Mouse (Mus musculus) spleen, adult 12 weeks (tissue): Measurements from ENCODE around the gene Veph1.

Source experiments
- DNase-seq: peaks from one replicate; pipeline ENCODE4 v3.0.0; 2022; ENCODE audit warnings: low spot score

Veph1 gene

DNA sequence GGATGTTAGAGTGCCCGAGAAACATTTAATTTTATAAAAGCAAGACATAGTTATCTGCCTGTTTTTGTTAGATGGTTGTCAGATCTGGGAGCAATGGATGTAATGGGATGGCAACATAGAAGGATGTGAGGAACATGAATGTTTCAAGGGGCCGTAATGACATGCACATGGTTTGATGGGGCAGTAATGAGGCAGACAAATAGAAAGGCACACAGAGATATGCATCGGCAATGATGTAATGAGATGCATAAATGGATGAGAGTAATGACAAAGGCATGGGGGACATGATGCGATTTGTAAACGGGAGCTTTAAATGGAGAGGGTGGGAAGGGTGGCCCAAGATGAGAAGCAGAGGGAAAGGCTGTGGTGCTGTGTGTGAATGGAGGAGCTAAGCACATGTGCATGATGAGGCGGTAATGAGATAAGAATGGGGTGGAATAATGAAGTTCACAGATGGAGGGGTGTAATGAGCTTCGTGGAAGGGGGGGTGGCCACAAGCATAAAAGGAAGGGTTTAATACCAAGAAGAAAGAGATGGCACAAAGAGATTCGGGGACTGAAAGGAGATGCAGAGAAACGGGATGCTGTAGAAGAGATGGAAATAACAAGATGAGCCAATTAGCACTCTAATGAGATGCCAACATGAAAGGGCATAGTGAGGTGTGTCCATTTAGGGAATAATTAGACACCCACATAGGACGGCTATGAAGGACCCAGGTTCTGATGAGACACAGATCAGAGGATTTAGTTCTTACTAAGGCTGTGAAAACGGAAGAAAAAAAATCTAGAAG, 194.6 kb downstream of the Veph1 start:
- DNase-seq = no peak

DNA sequence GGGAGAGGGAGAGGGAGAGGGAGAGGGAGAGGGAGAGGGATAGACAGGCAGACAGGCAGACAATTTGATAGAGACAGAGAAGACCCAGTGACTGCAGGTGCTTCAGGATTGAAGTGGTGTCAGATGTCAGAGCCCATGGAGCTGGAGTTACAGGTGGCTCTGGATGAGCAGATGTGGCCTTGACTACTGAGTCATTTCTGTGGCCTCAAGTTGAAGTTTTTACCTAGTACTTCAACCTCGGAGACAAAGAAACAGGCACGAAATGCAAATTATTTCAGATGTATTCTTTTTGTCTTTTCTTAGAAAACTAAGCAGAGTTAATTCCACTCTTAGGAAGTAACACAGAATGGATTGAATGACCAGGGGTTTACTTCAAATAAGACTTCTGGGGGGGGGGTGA, 195.6 kb downstream of the Veph1 start:
- DNase-seq = no peak

DNA sequence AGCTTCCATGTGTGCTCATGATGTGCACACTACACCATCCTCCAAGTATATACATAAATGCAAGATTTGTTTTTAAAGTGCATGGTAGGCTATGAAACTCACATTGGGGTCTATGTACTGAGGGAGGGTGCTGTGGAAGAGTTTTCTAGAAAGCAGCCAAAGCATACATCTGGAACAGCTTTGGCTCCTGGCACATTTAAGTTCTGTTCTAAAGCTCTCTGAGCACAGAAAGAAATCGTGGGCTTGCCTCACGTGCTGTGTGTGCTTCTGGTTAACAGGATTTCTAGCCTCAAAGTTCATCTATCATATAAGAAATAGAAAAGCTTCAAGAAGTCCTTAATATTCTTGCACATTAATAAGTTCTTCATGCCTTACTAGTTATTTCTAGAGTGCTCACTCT, 204.9 kb downstream of the Veph1 start:
- no peak for DNase-seq

DNA sequence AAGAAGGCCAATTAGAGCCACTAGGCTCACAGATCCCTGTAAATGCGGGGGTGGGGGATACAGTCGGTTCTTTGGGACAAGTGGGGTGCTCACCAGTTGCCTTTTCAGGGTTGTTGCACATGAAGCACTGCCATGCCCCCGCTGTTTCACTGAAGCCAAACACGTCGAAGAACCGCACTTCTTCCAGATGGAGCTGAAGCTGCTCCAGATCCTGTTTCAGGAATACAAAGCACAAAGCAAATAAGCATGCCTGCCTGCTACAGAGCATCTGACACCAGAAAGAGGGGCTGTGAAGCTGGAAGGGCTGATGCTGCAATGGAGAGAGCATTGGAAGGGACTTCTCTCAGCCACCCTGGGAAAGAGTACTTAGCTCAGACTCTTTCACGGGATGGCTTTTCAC, 209.0 kb downstream of the Veph1 start:
- no peak for DNase-seq

DNA sequence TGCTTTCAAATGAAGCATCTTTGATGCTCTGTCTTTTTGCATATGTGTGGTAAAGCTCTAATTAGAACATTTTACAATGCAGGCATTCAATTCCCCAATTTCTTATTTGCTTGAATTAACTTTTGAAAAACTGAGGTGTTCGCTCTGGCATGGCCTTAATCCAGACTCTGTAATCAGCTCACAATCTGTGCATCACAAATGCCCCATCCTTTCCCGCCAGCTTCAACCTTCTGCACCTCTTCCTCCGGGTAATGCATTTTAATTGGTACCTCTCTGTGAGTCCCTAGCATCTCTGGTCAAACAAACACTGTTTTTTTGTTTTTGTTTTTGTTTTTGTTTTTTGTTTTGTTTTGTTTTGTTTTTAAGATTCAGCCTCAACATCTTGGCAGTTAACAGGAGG, 212.8 kb downstream of the Veph1 start:
- DNase-seq = no peak

DNA sequence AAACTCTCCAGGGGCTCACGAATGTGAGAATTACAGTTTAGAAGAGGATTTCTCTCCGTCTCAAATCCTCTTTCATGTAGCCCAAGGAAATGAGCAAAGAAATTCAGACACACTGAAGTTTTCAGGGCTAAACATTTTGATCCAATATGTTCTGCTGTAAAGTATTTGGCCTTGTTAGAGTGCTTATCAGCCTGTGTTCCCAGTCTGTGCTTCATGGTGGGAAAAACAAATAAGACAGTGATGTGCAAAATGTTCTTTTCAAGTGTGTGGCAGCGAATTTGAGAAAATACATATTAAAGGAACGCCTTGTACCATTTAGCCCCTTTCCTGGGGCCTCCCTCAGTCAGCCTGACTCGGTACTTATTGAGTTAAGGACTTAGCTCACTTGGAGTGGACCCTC, 213.2 kb downstream of the Veph1 start:
- DNase-seq = no peak

DNA sequence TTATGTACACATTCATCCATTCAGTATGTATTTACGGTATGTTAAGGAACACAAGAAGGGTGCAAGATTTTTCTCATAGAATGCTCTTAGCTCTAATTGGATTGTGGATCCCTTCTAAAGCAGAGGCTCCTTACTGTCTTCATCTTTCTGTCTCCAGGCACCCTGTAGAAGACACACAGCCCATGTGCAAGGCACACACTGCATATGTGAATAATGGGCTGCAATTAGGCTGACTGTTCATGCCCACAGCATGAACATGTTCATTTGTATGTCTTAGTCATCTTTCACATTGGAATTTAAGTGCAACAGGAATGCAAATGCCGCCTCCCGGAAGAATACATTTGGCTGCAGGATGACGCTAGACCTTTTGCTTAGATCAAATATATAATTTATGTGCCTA, 213.7 kb downstream of the Veph1 start:
- DNase-seq = no peak

DNA sequence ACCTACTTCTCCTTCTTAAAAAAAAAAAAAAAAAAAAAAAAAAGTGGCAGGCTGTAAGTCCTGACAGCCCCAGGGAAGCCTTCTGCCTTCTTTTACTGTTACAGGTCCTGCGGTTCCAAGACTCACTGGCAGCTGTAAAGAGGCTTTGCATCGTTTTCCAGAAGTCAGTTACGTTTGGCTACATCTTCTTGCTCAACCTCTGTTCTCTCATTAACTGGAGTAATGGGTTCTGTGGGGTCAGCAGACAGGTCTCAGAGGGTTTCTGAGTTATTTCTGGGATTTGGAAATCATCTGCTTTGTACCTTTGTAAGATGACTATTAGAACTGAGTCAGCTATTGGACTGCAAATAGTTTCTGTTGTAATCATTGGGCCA, 215.3 kb downstream of the Veph1 start:
- no peak for DNase-seq

DNA sequence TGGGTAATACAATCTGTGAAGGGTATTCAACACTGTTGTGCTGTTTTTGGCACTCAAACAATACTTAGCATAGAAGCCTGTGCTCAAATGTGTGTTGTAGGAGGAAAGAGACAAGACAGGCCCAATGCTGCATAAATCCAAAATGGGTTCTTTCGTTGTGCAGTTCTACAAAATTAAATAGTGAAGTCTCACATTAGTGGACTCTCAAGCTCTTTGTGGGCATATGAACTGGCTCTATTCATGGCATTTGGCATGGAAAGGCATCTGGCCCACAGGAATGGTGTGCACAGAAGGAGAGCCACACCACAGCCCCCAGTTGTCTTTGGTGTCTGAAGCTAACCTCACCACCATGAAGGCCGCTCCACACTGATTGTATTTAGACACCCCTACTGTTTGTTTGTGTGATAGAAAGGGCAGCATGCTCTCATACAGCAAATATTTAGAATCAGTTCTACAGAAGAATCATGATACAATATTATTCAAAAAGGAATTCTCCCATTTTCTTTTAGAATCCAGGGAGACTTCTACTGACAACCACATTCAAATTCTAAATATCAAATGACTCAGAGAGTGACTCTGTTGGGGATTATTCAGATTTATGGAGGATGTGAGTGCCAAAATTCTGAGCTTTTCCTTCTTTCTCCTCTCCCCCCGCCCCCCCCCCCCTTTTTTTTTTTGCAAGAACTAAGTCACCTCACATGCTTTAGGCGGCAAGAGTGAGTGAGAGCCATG, 215.8 kb downstream of the Veph1 start:
- no peak for DNase-seq

DNA sequence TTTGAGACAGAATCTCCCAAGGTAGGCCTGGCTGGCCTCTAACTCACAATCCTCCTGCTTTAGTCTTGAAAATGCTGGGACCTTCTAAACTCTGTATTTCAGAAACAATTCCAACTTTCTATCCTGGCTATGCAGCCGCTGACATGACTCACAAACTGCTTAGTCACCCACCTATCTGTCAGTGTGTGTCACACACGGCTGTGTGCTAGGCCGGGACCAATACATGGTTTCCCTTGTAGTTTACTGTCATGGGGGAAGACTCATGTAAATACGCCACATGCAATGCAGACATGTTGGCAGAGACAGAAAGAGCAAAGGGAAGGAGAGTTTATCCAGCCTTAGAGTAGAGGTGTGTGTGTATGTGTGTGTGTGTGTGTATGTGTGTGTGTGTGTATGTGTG, 216.8 kb downstream of the Veph1 start:
- DNase-seq = no peak

DNA sequence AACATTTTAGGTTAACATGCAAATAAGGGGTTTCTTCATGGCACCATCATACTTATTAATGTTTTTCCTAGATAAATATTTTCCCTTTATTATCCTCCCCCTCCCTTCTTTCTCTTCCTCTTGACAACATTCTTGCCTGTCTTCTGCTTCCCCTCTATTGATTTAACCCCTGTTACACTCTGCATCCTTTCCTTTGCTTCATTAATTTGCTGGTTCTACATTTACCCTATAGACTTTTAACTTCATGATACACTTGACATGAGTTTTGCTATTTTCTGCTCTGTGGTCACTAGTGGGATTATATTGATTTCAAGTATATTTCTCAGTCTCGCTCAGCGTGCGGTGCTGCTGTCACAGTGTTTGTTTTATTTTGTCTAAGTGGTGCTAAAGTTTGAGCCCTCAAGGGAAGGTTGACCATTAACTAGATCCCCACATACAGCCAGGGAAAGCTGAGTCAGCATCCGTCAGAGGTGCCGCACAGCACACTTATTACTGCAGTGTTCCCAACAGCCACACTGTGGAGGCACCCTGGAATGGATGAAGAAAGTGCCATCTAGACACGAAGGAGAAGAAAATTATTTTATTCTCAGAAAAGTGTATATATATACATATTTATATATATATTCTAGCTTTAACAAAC, 217.6 kb downstream of the Veph1 start:
- DNase-seq = no peak

DNA sequence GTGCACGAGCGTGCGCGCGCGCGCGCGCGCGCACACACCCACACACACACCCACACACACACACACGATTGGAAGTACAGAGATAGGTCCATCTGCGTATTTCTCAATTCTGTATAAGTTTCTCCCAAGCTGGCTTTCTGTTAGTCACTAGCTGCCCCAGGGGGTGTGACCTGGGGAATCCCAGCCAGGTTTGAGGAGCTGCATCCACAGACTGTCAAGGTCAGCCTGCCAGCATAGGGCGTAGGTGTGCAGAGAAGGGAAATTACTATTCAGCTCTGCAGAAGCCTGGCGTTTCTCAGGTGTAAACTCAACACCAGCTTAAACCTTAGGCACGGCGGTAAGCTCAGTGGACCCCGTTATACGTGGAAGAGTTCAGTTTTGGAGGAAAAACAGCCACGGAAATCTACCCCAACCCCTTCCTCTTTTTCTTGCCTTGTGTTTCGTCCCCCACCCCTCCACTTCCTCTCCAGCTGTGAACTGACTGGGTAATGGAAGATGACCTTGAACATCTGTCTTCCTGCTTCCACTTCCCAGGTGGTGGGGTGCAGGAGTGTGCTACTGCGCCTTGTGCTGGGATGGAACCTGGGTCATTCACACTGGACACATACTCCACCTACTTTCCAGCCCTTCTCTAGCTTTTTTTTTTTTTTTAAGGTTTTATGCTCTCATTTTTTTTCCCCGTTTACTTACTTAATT, 218.5 kb downstream of the Veph1 start:
- DNase-seq = no peak

DNA sequence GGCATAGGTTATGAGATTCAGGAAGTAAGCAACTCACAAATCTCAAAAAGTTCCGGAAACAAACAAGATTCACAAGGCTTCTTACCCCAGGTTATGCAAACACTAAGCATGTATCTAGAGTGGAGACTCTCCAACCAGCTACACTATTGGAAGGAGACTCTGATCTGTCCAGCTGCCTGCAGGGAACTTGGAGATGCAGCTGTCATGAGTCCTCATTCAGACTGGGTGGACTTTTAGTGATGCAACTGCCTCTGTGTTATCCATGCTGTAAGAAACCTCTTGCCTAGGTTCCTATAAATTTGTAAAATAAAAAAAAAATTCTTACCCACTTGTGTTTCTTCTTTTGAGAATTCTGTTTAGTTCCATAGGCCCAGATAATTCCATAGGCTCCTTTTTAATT, 226.4 kb downstream of the Veph1 start:
- no peak for DNase-seq

DNA sequence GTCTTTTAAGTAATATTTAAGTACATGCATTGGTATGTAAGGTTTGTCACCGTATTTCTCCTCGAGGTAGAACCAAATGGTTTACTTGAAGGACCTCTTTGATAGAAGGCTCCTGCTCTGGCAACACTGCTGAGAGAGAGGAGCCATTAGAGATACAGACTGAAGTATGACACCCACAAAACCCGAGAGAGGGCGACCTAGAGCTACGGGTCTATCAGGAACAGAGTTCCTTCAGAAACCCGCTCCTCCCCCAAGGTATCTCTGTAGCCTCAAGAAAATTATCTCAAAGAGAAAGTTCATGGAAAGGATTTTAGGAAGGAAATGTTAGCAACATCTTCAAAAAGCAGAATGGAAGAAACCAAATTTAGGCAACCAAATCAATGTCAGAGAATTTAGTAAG, 232.8 kb downstream of the Veph1 start:
- no peak for DNase-seq

DNA sequence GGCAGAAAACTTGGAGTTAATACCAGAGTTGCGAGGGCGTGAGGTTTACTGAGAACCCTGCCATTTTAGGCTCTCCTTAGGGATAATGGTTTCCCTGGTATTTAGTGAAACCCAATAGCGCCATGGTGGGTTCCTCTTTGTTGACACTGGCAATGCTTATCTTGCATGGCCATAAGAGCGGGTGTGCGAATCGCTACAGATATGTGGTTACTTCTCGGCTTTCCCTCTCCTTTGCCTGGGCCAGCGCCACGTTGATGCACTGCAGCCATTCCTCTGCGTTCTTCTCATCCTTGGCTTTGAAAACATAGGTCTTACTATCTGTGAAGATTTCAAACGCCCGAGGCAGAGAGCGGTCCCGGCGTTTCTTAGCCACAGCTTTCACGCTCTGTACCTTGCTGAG, 239.7 kb downstream of the Veph1 start:
- DNase-seq = no peak

DNA sequence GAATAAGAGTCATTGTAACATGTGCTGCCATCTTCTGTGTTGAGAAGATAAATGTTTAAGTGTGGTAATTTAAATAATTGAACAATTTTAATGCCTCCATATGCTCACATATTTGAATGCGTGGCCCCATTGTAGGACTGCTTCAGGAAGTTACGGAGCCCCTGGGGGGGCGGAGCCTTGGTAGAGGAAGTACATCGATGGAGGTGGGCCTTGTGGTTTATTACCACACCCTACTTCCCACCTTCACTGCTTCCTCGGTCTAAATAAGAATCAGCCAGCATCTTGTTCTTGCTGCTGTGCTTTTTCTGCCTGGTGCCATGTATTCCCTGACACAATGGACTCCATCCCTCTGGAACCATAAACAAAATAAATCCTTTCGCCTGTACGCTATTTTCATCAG, 241.0 kb downstream of the Veph1 start:
- no peak for DNase-seq

DNA sequence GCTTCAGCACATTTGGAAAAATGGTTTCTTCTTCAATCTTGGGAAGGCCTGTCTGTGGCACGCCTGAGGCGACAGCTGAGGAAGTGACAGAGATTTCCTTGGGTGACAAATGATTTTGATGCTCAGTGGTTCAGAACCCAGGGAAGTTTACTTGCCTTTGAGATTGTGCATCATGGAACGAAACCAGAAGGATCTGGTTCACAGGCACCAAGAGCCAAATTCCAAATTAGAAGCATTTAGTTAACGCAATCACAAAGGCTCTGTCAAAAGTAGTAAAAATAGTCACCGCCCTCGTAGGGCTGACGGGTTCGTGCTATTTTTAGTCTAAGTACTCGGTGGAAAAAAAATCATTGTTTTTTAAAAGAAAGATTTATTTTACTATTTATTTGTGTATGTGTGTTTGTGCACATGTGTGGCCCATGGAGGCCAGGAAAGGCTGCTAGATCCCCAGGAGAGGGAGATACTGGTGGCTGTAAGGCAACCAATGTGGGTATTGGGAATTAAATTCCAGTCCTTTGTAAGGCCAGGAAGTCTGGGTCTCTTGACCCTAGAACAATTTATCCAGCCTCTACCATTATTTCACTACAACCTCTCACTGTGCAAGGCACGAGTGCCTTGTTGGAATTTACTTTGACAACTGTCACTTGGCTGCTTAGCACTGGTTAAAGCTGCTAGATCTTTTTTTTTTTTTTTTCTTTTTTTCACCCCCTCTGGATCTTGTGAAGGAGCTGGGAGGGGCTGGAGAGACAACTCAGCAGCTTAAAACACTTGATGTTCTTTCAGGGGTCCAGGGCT, 246.3 kb downstream of the Veph1 start:
- no peak for DNase-seq

DNA sequence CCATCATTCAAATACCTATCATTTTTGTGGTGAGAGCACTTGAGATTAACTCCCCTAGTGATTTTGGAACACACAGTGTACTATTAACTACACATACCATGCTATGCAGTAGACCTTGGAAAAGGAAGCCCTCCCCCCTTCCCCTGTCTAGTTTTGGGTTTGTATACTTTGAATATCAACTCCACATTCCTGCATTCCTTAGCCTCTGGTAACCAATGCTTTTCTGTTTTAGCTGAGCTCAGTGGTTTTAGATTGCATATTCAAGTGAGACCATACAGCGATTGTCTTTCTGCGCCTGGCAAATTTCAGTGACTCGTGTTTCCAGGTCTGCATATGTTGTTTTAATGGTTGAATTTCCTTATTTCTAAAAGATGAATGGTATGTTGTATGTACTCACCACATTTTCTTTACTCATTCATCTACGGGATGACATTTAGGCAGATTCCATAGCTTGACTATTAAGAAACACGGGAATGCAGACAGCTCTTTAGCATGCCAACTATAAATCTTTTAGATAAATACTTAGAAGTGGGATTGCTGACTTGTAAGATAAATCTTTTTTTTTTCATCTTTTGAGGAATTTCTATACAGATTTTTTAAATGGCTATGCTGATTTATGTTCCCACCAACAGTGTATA, 255.7 kb downstream of the Veph1 start:
- no peak for DNase-seq

DNA sequence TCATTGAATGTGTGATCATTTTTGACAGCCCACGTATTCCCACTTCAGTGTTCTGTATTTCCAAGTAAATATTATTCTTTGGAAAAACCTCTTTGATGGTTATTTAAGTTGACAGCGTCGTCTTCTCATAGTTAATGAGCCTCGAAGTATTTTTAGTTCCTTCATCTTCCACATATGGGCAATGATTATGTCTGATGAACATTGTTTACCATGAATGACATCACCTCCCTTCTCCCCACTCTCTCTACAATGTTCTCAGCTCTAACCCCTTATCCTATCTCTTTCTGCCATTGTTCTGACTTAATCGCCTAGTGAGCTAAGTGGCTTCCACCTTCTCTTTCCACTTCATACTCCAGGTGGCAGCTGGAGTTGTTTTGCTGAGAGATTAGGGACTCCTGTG, 261.4 kb downstream of the Veph1 start:
- DNase-seq = no peak

DNA sequence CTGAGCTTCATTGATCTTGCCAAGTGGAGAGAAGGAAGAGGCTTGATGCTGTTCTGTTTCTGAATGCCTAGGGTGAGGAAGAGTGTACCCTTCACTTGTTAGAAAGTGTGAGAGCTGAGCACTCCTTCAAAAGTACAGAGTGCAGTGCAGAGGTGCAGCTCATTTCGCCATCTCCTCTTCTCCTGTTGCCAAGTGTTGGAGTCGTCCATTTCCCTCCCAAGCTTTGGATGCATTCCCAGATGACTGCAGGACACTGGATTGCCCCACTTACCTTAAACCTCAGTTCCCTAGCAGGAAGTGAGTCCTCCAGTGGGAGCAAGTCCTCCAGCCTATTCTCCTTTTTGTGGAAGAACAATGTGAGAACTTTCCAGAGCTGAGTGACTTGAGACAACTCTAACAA, 263.3 kb downstream of the Veph1 start:
- DNase-seq = no peak

DNA sequence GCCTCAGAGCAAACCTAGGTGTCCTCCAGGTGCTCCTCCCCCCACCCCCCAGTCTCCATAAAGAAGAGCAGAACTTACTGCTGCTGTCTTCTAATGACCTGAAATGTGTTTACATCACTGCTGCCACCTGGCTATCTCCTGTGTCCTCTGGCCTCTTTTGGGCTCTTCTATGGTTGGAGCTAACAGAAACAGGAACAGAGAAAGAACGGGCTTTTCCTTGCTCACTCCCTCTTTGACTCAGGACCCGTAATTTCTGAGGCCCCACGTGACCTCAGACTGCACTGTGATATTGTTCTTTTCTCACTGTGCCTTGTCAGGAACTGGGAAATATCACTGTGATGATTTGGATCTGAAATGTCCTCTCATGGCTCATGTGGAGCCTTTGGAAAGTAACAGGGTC, 271.2 kb downstream of the Veph1 start:
- no peak for DNase-seq
